Mouse (Mus musculus): ENCODE data around the gene Sema4b.

Sema4b gene

DNA sequence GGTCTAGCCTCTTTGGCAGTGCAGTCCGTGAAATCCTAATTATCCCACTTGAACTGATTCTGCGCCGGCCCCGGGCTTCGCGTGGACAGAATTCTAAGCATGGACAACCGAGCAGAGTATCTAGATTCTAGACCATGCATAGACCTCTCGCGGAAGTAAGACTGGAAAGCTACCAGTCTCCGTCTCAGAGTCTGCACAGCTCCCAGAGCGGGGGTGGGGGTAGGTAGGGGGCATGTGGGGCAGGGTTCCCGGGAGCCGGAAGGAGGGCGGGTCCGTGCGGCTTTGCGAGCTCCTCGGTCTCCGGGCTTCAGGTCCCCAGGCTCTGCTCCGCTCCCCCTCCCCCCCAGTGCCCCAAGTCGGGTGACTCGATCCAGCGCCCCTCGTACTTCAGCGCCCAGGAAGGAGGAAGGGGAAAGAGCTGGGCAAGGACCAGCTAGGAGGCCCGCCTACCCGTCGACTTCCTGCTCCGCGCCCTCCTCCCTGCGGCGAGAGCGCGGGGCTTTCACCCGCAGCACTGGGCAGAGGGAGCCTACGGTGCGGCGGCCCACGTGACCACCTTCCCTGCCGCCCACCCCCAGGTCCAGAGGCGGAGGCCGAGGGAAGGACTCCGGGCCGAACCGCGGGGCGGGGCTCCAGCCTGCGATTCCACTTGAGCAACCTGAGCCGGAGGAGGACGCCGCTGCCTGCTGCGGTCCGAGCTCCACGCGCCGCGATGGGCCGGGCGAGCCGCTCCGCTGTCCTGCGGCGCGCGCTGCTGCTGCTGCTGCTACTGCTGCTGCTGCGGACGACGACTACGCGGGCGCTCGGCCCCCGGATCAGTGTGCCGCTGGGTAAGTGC is 11.5 kb downstream of the Sema4b start:
- peak; percentile 92 for DNase-seq (ENCODE audit: low read depth)

DNA sequence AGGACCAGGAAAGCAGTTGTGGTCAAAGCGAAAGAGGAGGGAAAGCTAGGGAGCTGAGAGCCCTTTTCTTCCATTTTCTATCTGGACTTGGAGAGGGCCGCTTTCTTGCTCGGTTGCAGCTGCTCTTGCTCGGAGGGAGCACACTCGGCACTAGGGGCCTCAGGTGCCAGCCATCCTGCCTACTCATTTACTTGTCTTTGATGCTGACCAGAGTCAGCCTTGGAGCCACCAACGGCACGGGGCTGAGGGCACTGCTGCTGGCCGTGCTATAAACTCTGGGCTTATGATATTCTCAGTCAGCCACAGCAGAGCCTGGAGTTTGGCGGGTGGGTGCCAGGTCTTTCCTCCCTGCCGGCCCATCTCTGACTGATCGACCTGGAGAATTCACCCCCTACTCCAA is 12.2 kb downstream of the Sema4b start:
- DNase-seq (ENCODE audit: low read depth) = no peak

GRCm38 (mm10) chr7:80199286-80199685 is 12.6 kb downstream of the Sema4b start:
- DNase-seq (ENCODE audit: low read depth) = no peak

DNA sequence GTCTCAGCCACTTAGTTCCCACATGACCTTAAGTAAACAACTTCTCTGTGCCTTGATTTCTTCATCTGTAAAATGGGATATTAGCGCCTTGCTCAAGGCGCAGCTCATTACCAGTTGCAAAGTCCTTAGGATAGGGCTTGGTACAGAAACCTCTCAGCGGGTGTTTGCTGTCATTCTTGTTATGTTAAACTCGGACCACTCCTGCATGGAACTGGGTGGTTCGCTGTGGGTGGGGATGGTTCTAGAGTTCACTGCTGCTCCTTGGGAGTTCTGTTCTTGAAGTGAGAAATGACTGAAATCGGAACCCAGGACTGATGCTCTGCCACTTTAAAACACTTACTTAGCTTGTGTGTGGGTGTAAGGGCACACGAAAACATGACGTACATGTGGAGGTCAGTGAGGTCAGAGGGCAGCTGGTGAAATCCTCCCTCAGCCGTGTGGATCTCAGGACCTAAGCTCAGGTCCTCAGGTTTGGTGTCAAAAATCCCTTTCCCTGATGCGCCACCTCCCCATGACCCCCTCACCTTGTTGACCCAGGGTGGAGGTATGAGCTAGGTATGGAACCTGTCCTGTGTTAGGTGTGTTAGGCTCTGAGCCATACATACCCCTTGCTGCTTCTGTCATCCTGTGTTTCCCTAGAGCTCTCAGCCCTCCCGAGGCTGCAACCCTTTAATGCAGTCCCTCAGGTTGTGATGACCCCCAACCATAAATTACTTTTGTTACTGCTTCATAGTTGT is 13.4 kb downstream of the Sema4b start:
- DNase-seq (ENCODE audit: low read depth) = no peak

GRCm38 (mm10) chr7:80200588-80200945 is 13.9 kb downstream of the Sema4b start:
- no peak for DNase-seq (ENCODE audit: low read depth)

DNA sequence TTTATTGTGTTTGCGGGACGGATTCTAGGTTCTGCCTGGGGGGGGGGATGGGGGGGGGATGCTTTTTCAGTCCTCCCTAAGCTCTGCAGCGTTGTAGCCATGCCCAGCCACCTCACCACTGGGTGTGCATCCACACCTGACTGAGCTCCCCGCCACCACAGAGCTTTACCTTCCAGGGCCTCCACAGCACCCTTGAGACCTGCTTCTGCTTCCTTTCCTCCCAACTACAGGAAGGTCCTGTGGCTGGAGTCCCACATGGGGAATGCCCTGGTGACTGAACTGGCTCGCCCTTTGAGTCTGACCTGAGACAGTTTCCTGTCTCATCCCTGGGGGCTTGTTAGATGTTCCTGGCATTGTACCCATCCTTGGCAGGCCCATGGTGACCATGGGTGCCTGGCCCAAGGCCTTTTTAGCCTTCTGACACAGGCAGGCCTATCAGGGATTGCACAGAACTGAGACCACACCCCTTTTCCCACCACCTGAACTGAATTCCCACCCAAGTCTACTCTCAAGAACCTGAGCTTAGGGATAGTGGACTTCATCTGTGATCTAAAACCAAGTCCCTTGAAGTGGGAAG is 14.4 kb downstream of the Sema4b start:
- no peak for DNase-seq (ENCODE audit: low read depth)

DNA sequence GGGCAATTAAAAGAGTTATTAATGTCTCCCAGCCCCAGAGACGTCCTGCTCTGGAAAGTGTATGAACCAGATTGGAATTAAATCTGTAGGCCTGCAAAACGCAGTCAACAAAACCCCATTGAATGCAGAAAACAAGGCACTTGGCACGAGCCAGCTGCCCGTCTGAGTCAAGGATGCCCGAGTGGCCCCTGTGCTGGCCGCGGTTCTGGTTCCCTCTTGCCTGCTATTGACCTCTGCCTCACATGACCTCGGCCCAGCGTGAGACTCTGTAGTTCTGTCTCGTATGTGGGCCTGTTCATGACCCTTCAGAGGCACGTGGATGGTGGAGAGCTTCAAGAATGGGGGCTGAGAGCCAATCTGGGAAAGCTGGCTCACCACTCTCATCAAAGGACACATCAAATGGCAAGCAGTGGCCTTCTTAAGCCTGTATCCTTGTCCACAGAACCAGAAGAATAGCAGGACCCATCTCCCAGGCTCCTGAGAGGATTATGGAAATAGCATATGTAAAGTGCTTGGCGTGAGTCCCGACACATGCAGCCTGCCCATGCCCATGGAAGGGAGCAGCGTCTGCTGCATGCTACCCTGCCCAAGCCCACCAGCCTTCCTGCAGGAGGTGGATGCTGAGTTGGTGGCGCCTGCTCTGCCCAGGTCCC is 15.4 kb downstream of the Sema4b start:
- DNase-seq (ENCODE audit: low read depth) = no peak

GRCm38 (mm10) chr7:80202961-80203360 is 16.3 kb downstream of the Sema4b start:
- DNase-seq (ENCODE audit: low read depth) = no peak

GRCm38 (mm10) chr7:80203638-80204096 is 17.0 kb downstream of the Sema4b start:
- no peak for DNase-seq (ENCODE audit: low read depth)

DNA sequence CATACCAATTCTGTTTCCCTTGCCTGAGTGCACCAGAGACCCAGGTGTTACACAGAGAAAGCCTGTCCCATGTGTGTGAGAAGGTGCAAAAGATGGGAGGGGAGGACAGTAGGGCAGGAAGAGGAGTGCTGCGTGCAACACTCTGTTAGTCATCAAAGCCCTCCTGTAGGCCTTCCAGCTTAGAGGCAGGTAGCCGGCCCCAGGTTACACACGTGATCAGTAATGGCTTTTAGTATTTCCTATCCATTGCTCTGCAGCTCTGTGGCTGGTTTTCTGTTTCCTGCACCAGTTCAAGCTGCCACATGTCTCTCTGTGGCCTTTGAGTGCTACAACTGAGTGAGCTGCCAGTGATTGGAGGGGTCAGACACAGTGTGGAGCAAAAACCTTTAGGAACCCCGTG is 17.7 kb downstream of the Sema4b start:
- no peak for DNase-seq (ENCODE audit: low read depth)

DNA sequence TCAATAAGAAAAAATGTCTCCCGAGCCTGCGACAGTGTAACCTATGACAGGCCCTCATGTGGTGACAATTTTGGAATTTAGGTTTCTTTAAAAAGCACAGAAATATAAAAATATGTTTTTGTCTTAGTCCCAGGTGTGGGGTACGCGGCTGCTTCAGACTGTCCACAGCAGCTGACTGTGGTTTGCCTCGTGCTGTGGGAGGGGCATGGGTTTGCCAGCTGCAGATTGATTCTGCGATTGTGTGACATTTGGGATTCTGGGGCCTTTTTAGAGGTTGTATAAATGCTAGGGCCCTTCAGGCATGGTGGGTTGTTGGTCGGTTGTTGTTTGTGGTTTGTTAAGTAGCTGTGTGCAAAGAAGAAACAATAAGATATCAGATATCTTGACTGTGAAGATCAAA is 18.3 kb downstream of the Sema4b start:
- DNase-seq (ENCODE audit: low read depth) = no peak

DNA sequence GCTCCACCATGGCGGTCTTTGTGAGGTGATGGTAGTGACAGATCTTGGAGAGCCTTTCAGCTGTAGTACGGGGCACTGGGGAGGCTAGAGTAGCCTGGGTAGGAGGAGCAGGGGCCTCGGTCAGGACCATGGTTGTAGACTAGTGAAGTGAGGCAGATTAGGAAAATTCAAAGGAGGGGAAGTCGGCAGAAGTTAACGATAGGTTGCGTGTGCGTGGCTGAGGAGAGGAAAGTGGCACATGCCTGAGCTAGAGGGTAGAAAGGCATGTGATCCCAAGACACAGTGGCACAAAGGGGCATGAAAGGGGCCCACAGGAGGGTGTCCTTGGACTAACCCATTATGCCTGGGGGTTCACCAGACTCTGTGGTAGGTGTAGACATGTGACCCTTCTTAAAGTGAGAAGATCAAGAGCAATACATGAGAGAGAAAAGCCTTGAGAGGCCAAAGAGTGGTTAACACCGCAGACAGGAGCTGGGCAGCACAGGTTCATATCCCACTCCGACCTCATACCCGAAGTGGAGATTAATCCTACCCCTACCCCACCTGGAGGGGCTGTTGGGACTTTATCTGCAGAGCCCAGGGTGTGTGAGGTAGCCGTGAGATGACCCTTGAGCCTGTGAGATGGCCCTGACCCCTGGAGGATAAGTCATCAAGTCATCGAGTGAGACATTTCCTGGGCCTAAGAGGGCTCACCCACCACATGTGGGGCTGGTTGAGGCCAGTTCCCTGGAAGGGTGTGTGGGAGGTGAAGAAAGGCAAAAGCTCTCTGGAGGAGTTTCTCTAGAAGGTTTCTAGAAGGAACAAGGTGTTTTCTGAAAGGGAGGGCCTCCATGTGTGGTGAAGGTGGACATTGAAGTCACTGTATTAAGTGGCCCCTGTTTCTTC is 19.3 kb downstream of the Sema4b start:
- DNase-seq (ENCODE audit: low read depth) = no peak

- DNase-seq (ENCODE audit: low read depth) = peak; percentile 28
Observed at GRCm38 (mm10) chr7:80207314-80207731, 20.7 kb downstream of the Sema4b start.

DNA sequence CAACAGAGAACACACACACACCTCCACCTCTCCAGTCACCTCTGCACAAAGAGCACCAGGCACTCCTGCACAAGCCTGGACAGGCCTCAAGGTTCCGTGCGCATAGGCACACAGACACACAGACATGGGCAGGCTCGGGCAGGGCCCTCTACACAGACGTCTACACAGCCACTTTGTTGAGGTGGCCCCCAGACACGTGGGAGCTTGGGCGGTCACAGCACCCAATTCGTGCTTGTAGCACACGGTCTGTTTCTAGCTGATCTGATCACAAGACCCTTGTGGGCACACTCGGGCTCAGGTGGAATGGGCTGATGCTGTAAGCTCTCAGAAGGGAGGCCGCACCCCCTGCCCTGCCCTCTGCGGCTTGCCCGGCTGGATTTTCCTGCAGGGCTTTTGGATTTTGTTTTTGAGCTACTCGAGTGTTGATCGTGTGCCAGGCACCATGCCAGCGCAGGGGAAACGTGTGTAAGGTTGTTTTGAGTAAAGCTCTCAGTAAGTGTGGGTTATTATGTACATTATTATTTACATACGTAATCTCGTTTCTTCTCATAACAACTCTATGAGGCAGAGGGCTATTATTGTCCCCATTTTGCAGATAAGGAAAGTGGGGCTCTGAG is 21.5 kb downstream of the Sema4b start:
- DNase-seq (ENCODE audit: low read depth) = peak; percentile 10

GRCm38 (mm10) chr7:80208738-80209430 is 22.2 kb downstream of the Sema4b start:
- DNase-seq (ENCODE audit: low read depth) = peak; percentile 38

GRCm38 (mm10) chr7:80209669-80210068 is 23.0 kb downstream of the Sema4b start:
- DNase-seq (ENCODE audit: low read depth) = no peak

- DNase-seq (ENCODE audit: low read depth) = no peak
Observed at GRCm38 (mm10) chr7:80210982-80211381, 24.3 kb downstream of the Sema4b start.

DNA sequence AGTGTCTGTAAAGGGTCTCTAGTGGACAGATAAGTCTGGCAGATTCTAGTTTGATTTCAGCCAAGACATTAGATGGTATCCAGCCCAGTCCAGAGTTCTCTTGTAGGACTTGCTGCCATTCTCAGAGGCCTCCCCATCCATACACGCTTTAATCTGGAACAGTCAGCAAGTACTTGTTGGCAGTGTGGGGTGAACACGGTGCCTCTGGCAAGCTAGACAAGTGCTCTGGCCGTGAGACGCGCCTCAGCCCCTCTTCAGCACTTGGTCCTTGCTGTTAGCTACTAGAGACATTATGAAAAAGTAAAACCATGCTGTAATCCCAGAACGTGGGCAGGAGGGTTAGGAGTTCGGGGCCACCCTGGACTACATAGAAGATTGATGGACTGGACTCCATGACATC is 27.0 kb downstream of the Sema4b start:
- no peak for DNase-seq (ENCODE audit: low read depth)

GRCm38 (mm10) chr7:80214459-80214858 is 27.8 kb downstream of the Sema4b start:
- no peak for DNase-seq (ENCODE audit: low read depth)

DNA sequence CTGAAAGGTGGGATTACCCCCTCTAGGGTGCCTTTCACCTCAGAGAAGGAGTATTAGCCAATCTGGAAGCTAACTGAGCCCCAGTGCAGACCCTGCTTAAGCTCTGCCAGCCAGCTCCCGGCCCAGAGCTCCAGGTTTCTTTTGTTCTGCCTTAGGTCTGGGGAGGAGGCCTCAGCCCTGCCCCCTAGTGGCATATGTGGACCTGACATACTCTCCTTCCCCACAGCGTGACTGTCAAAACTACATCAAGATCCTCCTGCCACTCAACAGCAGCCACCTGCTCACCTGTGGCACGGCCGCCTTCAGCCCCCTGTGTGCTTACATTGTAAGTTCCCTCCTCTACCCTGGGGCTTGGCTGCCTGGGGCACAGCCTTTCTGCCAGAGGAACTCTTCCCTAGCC is 28.8 kb downstream of the Sema4b start:
- DNase-seq (ENCODE audit: low read depth) = peak; percentile 86
